Mouse (Mus musculus) heart, adult 9 months (tissue): ENCODE data around the gene Ube2g2.
"Not testable (repeated sequence)": the region's sequence is repeated elsewhere in the genome, so short reads cannot be mapped to it uniquely, and the experiment has no call there.

Experiments used
- DNase-seq, 2 experiments: peaks; one replicate each; pipeline ENCODE4 v3.0.0; 2022; ENCODE audit warnings: low spot score in 2 of 2

Gene Ube2g2

GRCm38 (mm10) chr10:77636234-77636922, 14.3 kb downstream of the Ube2g2 start:
- DNase-seq: no peak

- DNase-seq: peak; percentile 28 to 37
Measured at GRCm38 (mm10) chr10:77638956-77639355, 16.9 kb downstream of the Ube2g2 start.

- no peak for DNase-seq
Measured at GRCm38 (mm10) chr10:77643160-77643559, 21.1 kb downstream of the Ube2g2 start.

DNA sequence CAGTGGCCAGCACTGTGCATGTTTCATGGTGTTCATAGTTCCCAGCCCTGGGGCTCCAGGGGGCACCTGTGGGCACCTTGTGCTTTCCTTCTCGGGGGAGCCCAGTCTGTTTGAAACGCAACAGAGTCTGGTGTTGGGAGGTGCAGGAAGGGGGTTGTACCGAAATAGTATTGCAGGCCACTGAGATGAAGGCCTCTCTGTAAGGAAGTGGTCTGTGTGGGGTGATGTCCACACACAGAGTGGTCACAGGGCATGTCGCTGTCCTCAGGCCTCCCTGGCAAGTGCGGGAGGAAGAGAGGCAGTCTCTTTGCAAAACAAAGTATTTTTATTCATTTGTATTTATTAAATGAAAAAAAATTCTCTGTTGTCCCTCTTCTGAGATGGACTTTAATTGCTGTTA, 23.5 kb downstream of the Ube2g2 start:
- DNase-seq: no peak

DNA sequence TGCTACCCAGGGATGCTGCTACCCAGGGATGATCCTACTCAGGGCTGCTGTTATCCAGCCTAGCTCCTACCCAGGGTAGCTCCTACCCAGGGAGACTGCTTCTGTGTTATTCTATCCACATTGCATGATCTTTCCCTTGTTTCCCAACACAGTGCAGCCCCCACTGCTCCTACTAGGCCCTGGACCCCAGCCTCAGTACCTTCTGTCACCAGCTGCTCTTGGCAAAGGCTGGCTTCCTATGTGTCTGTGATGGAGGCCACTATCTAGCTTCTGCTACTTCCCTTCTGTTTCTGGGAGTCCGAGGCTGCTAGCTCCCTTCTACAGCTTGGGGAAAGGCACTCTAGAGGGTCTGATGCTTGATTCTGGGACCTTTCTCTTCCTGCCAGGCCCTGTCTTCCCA, 25.4 kb downstream of the Ube2g2 start:
- no peak for DNase-seq

DNA sequence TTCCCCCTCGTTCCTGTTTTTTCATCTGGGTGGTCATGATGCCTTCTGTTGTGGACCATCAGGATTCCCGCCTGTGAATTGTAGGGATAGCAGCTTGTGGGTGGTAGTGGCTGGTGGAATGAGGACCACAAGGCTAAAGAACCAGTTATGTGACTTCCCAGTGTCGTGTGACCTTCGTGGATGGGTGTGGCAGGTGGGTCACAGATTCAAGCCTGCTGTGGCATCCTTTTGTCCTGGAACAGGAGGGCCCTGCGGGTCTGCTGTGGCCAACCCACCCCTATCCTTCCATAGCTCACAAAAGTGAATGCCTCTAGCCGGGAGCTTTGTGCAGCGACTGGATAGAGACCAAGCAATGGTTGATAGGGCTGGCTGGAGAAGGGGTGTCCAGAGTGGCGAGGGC, 25.8 kb downstream of the Ube2g2 start:
- DNase-seq: no peak

- no peak for DNase-seq
Measured at GRCm38 (mm10) chr10:77652046-77652445, 30.0 kb downstream of the Ube2g2 start.

- DNase-seq: peak; percentile 48 to 56
Measured at GRCm38 (mm10) chr10:77658286-77658994, 36.4 kb downstream of the Ube2g2 start.

DNA sequence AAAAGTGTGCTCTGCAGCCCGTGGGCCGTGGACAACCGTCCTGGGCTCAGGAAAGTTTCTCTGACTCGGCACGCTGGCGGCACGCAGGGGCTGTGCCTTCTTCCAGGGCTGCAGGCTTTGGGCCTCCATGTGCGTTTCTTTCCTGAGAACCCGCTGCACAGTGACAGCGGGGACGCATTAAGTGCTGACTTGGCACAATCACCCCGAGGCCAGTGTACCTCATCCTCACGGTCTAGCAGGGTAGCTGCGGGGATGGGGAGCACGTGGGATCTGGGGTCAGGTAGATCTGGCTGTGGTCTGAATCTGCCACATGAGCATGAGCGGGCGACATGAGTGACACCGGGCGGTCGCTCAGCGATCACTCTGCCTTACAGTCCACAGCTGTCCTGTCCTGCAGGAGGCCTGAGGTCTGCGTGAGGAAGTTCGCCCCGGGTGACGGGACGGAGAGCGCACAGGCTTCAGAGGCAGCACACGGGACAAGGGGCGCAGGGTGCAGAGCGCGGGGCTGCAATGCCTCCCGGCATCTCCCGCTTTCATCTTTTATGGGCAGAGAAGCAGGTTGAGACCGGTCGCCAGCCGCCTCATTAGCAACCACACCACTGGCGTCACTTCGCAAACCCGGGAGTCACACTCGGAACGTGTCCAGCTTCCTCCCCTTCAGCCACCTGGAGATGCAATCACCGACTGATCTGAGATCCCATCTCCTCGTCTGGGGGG, 42.0 kb downstream of the Ube2g2 start:
- no peak for DNase-seq

DNA sequence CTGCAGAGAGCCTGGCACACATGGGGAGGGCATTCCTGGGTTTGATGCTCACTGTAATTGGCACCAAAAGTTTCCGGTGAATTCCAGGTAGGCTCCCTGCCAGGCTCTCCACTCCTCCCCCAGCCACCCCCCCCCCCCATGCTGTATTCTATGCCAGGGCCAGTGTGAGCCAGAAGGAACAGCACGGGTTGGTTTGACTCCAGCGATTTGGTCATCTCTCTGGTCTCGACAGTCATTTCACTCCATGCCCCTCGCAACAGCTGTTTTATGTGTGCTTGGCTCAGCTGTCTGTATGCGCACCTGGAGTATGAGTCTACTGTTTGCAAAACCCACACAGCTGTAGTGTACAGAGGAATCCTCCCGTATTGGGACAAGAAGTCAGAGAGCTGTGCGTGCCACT, 44.3 kb downstream of the Ube2g2 start:
- DNase-seq: no peak

GRCm38 (mm10) chr10:77667402-77667801, 45.3 kb downstream of the Ube2g2 start:
- no peak for DNase-seq

- DNase-seq: no peak
Measured at GRCm38 (mm10) chr10:77670710-77671109, 48.6 kb downstream of the Ube2g2 start.

DNA sequence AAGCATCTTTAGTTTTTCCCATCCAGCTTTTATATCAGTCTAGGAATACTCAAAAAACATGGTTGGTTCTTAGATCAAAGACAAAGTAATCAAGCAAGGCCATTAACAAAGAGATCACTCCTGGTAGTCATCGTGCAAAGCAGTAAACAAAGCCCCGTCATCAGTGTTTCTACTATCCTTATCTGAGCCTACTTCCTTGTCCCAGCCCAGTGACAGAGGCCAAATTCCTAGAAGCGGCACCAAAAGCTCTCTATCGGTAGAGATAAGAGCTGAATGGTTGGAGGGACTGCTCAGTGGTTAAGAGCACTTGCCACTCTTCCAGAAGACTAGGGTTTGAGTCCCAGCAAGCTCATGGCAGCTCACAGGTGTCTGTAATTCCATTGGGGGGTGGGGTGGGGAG, 49.4 kb downstream of the Ube2g2 start:
- no peak for DNase-seq

- DNase-seq: no peak
Measured at GRCm38 (mm10) chr10:77673765-77674164, 51.7 kb downstream of the Ube2g2 start.

DNA sequence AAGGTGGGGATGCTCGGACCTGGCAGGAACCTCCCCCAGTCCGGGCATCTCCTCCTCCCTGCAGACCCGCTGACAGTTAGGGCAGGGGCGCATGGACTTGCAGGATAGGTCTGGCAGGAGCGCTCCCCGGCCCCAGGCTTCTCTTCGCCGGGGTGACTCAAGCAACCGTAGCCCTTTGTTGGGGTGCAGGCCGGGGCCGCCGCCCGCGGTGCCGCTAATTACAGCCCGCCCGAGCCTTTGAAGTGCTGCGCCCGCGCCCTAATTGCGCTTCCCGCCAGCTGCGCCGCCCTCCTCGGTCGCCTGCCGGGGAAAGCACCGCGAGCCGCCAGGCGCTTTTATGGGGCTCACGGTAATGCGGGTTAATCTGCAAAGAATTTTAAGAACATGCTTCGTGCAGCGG, 55.5 kb downstream of the Ube2g2 start:
- DNase-seq: no peak

- no peak for DNase-seq
Measured at GRCm38 (mm10) chr10:77682994-77683393, 60.9 kb downstream of the Ube2g2 start.

DNA sequence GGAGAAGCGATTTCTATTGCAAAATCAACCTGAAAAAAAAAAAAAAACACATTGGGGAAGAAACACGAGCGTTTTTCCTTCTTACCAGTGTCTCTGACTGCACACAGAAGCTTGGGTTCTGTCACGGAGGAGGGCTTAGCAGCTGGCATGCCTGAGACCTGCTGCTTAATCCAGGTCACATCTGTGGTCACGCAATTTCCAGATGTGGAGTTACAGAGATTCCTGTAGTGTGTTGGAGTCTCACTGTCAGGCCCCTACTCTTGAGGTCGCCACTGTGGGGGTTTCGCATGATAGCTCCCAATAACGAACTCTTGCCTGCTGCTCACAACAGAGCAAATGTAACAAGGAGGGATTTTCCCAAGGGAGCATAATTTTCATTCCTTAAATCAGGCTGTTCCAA, 62.1 kb downstream of the Ube2g2 start:
- no peak for DNase-seq

GRCm38 (mm10) chr10:77685895-77686664, 64.0 kb downstream of the Ube2g2 start, which contains the start of gene Tspear:
Gene Tspear, plus strand, starts transcription at chr10:77686569.
- DNase-seq: peak in 1 of 2 experiments; percentile 12

DNA sequence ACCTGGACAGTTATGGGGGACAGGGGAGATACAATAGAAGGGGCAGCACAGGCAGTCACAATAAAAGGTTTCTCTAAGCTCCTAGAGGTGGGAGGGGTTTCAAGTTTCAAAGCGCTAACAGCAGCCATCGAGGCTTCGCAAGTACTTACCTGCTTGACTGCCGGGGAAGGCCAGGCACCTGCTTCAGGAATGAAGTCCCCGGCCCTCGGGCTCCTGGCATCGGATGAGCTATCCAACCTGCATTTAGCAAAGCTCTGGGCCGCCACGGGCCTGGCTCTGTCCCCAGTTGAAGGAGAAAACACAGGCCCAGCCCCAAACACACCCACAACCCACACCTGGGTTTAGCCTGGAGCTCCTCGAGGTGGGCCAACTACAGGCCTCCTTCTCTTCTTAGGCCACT, 64.9 kb downstream of the Ube2g2 start:
- DNase-seq: no peak

- not testable (repeated sequence) for DNase-seq
Measured at GRCm38 (mm10) chr10:77690356-77690807, 68.3 kb downstream of the Ube2g2 start, which contains the start of gene Gm19402. Gene Gm19402, minus strand, starts transcription at chr10:77690757.
